Mouse (Mus musculus) C2C12 (cell line): ENCODE results near the gene Tmem255b.

ENCODE experiments used
- CEBPB ChIP-seq: IDR thresholded peaks from one replicate; pipeline ENCODE4 v1.6.1; 2011; ENCODE audit warnings: low read depth, mild to moderate bottlenecking, control low read depth, moderate library complexity
- CTCF ChIP-seq: IDR thresholded peaks from one replicate; pipeline ENCODE4 v1.5.1; 2011; ENCODE audit not compliant: control insufficient read depth, insufficient read depth, insufficient read length
- MAX ChIP-seq: IDR thresholded peaks from one replicate; pipeline ENCODE4 v1.6.1; 2011; ENCODE audit warnings: mild to moderate bottlenecking, control low read depth
- MYOD1 ChIP-seq: IDR thresholded peaks from one replicate; pipeline ENCODE4 v1.6.1; 2011; ENCODE audit warnings: low read depth; ENCODE audit not compliant: control insufficient read depth, insufficient read length
- USF1 ChIP-seq: IDR thresholded peaks from one replicate; pipeline ENCODE4 v1.6.1; 2011; ENCODE audit warnings: low read depth, mild to moderate bottlenecking, control low read depth, moderate library complexity

DNA sequence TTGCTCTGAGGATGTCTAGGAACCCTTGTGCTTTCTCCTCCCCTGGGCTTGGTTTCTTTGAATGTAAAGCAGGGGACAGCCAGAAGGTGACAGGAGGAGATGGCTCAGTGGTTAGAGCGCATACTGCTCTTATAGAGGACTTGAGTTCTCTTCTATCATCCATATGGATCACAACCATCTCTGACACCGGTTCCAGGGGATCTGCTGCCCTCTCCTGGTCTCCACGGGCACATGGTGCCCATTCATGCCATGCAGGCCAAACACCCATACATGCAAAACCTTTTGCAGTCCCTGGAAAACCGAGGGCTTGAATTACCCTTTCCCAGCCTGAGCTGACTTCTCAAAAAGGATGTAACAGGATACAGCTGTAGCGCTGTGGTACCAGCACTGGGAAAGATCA lies 32.0 kb downstream of the Tmem255b start:
- TF ChIP-seq CTCF: peak; percentile 35
- no peak for TF ChIP-seq MYOD1
- TF ChIP-seq MAX: no peak
- no peak for TF ChIP-seq USF1
- no peak for TF ChIP-seq CEBPB
